Mouse (Mus musculus): ENCODE results near the gene Col4a6.

- TF ChIP-seq CTCF (IDR thresholded peaks at IDR 0.05; ENCODE audit: low read depth, low read length) (no peak), POLR2A (IDR thresholded peaks at IDR 0.05; ENCODE audit: extremely low read depth, insufficient read depth, low read length) (no peak)
Measured at GRCm38 (mm10) chrX:141198993-141199392, 274.9 kb downstream of the Col4a6 start.

All from liver, adult 2 months (tissue).